Mouse (Mus musculus) urinary bladder, postnatal 36 days (tissue): ENCODE data around the gene Gm10073.

Experiments used
- DNase-seq, 2 experiments: peaks; one replicate each; pipeline ENCODE4 v3.0.0; 2022; ENCODE audit warnings: low spot score in 2 of 2, mixed read lengths in 1 of 2

Gene Gm10073

GRCm38 (mm10) chr8:106556068-106556645, 17.1 kb downstream of the Gm10073 start:
- DNase-seq, result no peak

GRCm38 (mm10) chr8:106554011-106554410, 19.2 kb downstream of the Gm10073 start:
- DNase-seq, result no peak

DNA sequence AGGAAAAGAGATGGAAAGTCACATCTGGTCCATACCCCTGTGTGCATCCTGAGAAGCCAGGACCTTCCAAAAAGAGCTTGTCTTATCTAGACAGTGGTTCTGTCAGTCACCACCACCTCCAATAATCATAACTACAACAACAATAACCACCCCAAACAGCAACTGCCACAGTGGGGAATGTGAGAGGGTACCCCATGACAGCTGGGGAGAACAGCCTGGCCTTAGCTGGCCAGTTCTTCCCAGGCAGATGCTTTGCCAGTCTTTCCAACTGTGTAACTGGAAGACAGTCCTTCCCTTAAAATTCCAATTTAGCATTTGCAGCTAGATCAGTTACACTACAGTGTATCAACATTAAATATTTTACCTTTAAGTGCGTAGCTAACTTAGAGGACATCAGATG, 22.4 kb downstream of the Gm10073 start:
- no peak for DNase-seq

- no peak for DNase-seq
Observed at GRCm38 (mm10) chr8:106548366-106548936, 24.8 kb downstream of the Gm10073 start.

DNA sequence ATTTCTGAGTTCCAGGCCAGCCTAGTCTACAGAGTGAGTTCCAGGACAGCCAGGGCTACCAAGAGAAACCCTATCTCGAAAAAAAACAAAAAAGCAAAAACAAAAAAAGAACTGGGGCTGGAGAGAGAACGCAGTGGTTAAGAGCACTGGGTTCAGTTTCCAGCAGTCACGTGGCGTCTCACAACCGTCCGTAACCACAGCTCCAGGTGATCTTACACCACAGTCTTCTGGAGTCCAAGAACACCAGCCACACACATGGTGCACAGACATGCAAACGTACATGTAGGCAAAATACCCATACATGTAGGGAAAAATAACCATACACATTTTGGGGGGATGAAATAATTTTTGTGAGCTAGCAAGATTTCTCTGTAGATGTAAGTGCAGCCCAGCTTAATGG, 26.5 kb downstream of the Gm10073 start:
- no peak for DNase-seq

- no peak for DNase-seq
Observed at GRCm38 (mm10) chr8:106545149-106545548, 28.1 kb downstream of the Gm10073 start.

DNA sequence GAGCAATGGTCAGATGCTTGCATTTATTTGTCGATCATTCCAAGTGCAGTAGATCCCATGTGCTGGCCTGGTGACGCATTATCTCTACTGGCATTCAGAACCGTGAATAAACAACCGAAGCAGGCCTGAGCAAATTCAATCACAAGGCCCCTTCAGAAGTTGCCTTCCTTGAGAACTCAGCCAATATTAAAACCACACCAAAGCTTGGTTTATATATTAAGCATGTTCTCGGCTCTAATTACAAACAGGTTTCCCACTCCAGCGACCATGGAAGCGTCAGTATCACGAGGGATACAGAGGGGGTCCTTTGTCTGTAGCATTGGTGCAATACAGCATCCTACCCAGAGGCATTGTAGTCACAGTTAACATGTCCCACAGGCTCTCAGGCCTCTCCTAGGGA, 30.2 kb downstream of the Gm10073 start:
- no peak for DNase-seq

- DNase-seq, result no peak
Observed at GRCm38 (mm10) chr8:106541002-106541401, 32.3 kb downstream of the Gm10073 start.

- DNase-seq, result no peak
Observed at GRCm38 (mm10) chr8:106539193-106539592, 34.1 kb downstream of the Gm10073 start.

DNA sequence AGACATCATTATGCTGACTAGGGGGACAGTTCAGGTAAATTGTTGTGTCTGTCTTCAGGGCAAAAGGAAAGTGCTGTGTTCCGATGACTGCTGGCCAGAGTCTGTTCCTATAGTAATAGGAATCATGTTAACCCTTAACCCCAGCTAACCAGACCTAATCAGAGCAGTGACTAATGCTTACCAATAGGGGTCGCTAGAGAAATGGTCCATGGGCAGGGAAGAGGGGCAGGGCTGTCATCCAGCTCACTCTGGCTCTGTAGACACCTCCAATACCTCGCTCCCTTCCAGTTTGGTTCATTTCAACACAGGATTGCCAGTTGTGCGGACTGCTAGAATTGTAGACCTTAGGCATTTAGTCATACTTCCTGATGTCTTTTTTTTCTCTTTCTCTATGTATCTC, 37.8 kb downstream of the Gm10073 start:
- DNase-seq, result no peak

GRCm38 (mm10) chr8:106534449-106534848, 38.8 kb downstream of the Gm10073 start:
- peak; percentile 64 to 67 for DNase-seq

GRCm38 (mm10) chr8:106533709-106534108, 39.6 kb downstream of the Gm10073 start:
- DNase-seq, result no peak

DNA sequence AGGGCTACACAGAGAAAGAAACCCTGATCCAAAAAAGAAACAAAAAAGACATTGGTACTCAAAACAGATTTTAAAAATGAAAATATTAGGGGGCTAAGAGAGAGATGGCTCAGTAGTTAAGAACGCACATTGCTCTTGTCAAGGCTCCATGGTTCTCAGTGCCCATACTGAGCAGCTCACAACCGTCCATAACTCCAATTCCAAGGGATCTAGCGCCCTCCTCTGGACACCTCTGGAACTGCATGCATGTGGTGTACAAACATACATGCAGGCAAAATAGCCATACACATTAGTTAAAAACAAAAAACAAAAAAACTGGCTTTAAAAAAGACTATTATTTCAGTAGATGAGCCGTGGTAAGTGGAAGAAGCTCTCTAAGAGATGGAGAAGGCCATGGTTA, 42.7 kb downstream of the Gm10073 start:
- no peak for DNase-seq

GRCm38 (mm10) chr8:106529885-106530482, 43.3 kb downstream of the Gm10073 start:
- no peak for DNase-seq

DNA sequence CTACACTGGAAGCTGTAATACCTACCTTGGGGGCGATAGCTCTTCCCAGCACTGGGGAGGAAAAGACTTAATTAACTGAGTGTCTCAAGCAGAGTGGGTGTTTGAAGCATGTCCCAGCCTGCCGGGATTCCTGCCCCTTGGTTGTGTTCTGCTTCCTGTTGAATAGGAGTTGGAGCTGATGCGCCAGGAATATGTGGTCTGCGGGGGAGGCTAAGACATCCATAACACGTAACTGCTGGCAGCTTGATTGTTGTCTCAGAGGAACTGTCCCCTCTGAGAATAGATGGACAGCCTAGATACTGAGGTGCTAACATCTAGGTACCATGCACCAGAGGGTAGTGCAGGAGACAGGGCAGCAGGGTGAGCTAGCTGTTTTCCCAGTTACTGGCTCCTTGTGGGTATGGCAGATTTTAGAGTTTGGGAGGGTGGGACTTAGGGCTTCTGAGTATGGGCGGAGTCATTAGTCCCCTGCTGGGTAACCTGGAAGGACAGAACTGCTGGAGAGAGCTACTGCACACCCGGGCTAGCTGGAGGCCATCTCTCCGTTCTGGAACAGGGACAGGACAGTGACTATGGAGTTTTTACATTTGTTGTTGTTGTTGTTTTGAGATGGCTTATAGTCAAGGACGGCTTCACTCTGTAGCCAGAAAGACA, 44.5 kb downstream of the Gm10073 start:
- no peak for DNase-seq

GRCm38 (mm10) chr8:106527241-106528036, 45.8 kb downstream of the Gm10073 start:
- DNase-seq, result no peak

DNA sequence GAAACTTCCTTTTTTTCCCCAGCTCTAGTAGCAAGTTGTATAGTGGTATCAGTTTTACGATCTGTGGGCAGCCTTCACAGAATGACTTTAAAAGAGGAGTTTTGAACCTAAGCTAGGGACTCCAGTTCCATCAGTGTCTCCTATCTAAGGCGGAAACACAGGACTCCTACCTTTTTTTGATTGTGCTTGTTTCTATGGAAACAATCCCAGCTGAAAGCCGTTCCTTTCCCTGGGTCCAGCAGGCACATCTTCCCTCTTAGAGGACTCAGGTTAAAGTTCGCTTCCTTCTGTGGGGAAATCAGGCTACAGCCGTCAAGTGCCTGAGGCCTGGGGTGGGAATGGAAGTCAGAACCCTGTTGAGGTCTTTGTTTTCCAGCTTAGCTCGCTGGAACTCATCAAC, 46.5 kb downstream of the Gm10073 start:
- DNase-seq, result no peak
